Mouse (Mus musculus): ENCODE measurements around the gene Lrrc25. TPM values are rescaled to one million over a fixed set of nuclear protein-coding genes. Genes with fewer than 3 reads are reported as not detected.

Lrrc25 gene
- total and polyA plus RNA-seq, 3 experiments, result 0.30 to 5.9 (median 2.4) TPM

DNA sequence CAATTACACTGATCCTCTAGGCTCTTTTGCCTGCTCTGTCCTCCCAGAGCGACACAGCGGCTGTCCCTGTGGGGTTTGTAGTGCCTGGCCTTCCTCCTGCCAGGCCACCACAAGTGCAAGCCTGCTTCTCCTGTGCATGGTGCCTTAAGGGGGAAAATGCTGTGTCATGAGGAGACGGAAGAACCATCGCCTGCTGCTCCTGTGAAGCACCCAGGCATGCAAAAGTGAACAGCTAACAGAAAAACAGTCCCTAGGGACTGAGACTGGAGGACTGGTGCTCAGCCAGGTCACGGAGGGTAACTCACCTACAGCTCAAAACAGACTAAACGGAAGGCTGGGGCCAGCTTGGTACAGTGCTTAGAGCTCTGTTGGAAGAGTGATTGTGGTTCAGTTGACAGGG lies 19.6 kb downstream of the Lrrc25 start:
- Histone ChIP-seq H3K79me2 (replicated peaks; ENCODE audit: control insufficient read depth, extremely low read depth, insufficient read depth, poor library complexity, severe bottlenecking) (no peaks in the 10 kb centered on the region), H3K4me1 (ENCODE audit: control insufficient read depth in 1 of 2, insufficient read depth in 2 of 2) (peaks cover 33 to 94% of the 10 kb centered on the region in 2 experiments), H3K27me3 (replicated peaks) (no peaks in the 10 kb centered on the region), H3K27ac (ENCODE audit: insufficient read depth, low read depth) (peak overlapping the region; percentile 100), H3K36me3 (replicated peaks in 1 of 2; ENCODE audit: control insufficient read depth in 1 of 2, insufficient read depth in 1 of 2, low read length in 1 of 2) (no peaks in the 10 kb centered on the region), H3K4me3 (replicated peaks in 1 of 3; ENCODE audit: low read depth in 2 of 3, low read length in 2 of 3, poor library complexity in 1 of 3) (no peak overlapping the region), H3K4me2 (ENCODE audit: insufficient read depth, low read depth, poor library complexity, severe bottlenecking) (peak overlapping the region; percentile 54), H3K9me3 (replicated peaks; ENCODE audit: low read length) (peaks cover 2% of the 10 kb centered on the region), H3K9ac (ENCODE audit: insufficient read depth, low read depth) (peak overlapping the region; percentile 50)
- in situ Hi-C loops (cut with MboI; ENCODE audit: low pct_ligation_motif_present, low pct_unique_long_range_greater_than_20kb, low sequenced_read_pairs), result no loop called here
- DNase-seq (ENCODE audit: extremely low read depth), result peak; percentile 99
- TF ChIP-seq CHD2 (IDR thresholded peaks at IDR 0.05; ENCODE audit: low read length) (peak; percentile 68; the same call in 1 of the 2 replicates), POLR2AphosphoS2 (IDR thresholded peaks at IDR 0.05; ENCODE audit: low read depth, low read length) (no peak), KAT2A (IDR thresholded peaks at IDR 0.05; ENCODE audit: insufficient replicate concordance, low read length) (peak; percentile 66; the same call in 1 of the 2 replicates), PAX5 (IDR thresholded peaks at IDR 0.05; ENCODE audit: low read length) (peak; percentile 65; the same call in 1 of the 2 replicates), TBP (conservative IDR thresholded peaks at IDR 0.05; ENCODE audit: low read depth, low read length) (no peak; the same call in 1 of the 2 replicates), ELF1 (IDR thresholded peaks at IDR 0.05; ENCODE audit: low read depth, low read length) (peak; percentile 81), ZMIZ1 (IDR thresholded peaks at IDR 0.05; ENCODE audit: low read depth, low read length) (0 out of 2 replicates have a peak, but pooled peaks have one; percentile 53), USF1 (IDR thresholded peaks at IDR 0.05; ENCODE audit: low read depth, low read length) (no peak), MAFK (IDR thresholded peaks at IDR 0.05; ENCODE audit: insufficient replicate concordance, low read length) (peak; percentile 99), JUND (conservative IDR thresholded peaks at IDR 0.05; ENCODE audit: low read depth, low read length) (peak; percentile 57; the same call in 1 of the 2 replicates), E2F4 (IDR thresholded peaks at IDR 0.05; ENCODE audit: insufficient replicate concordance, low read depth, low read length) (no peak), JUN (IDR thresholded peaks at IDR 0.05; ENCODE audit: insufficient read depth, low read depth, low read length) (peak; percentile 36; the same call in 1 of the 2 replicates), BHLHE40 (IDR thresholded peaks at IDR 0.05; ENCODE audit: low read depth, low read length) (peak; percentile 93), GABPA (IDR thresholded peaks at IDR 0.05; ENCODE audit: insufficient replicate concordance, low read depth, low read length) (peak; percentile 91), HCFC1 (IDR thresholded peaks at IDR 0.05; ENCODE audit: low read depth, low read length) (peak; percentile 56), IRF4 (IDR thresholded peaks at IDR 0.05; ENCODE audit: low read depth, low read length) (peak; percentile 77), MAX (IDR thresholded peaks at IDR 0.05; ENCODE audit: low read length) (peak; percentile 73), CHD1 (IDR thresholded peaks at IDR 0.05; ENCODE audit: low read depth, low read length) (no peak), POLR2A (IDR thresholded peaks at IDR 0.05; ENCODE audit: low read depth, low read length) (peak; percentile 73), ZC3H11A (IDR thresholded peaks at IDR 0.05; ENCODE audit: low read depth, low read length) (no peak), CTCF (conservative IDR thresholded peaks at IDR 0.05 in 1 of 2, IDR thresholded peaks at IDR 0.05 in 1 of 2; ENCODE audit: low read depth in 2 of 2, low read length in 2 of 2) (no peak), RAD21 (IDR thresholded peaks at IDR 0.05; ENCODE audit: low read depth, low read length) (no peak; the same call in 1 of the 2 replicates), UBTF (IDR thresholded peaks at IDR 0.05; ENCODE audit: low read depth, low read length) (no peak), SIN3A (IDR thresholded peaks at IDR 0.05; ENCODE audit: low read length) (peak; percentile 84), ZKSCAN1 (IDR thresholded peaks at IDR 0.05; ENCODE audit: borderline replicate concordance, low read depth, low read length) (no peak), EP300 (IDR thresholded peaks at IDR 0.05; ENCODE audit: low read length) (peak; percentile 88), NRF1 (IDR thresholded peaks at IDR 0.05; ENCODE audit: low read depth, low read length) (no peak), USF2 (conservative IDR thresholded peaks at IDR 0.05; ENCODE audit: low read depth, low read length) (no peak), MXI1 (IDR thresholded peaks at IDR 0.05; ENCODE audit: low read depth, low read length) (peak; percentile 63; the same call in 1 of the 2 replicates), MAZ (IDR thresholded peaks at IDR 0.05; ENCODE audit: low read depth, low read length) (0 out of 2 replicates have a peak, but pooled peaks have one; percentile 60), SMC3 (IDR thresholded peaks at IDR 0.05; ENCODE audit: low read depth, low read length) (peak; percentile 26; the same call in 1 of the 2 replicates), TCF12 (IDR thresholded peaks at IDR 0.05; ENCODE audit: low read depth, low read length) (peak; percentile 88), ETS1 (conservative IDR thresholded peaks at IDR 0.05; ENCODE audit: low read depth, low read length) (peak; percentile 94), MYC (IDR thresholded peaks at IDR 0.05; ENCODE audit: low read depth, low read length) (peak; percentile 74), RCOR1 (conservative IDR thresholded peaks at IDR 0.05; ENCODE audit: low read depth, low read length) (no peak; the same call in 1 of the 2 replicates), NELFE (IDR thresholded peaks at IDR 0.05; ENCODE audit: low read depth, low read length) (peak; percentile 52), MEF2A (IDR thresholded peaks at IDR 0.05; ENCODE audit: borderline replicate concordance, low read depth, low read length) (peak; percentile 84), ZNF384 (IDR thresholded peaks at IDR 0.05; ENCODE audit: low read depth, low read length) (peak; percentile 35; the same call in 1 of the 2 replicates)
- dilution Hi-C loops (cut with MboI; ENCODE audit: extremely low pct_ligation_motif_present, extremely low pct_unique_long_range_greater_than_20kb, low sequenced_read_pairs), result no loop called here
